Mouse (Mus musculus): ENCODE results near the gene Irak3. TPM values are rescaled to one million over a fixed set of nuclear protein-coding genes. Genes with fewer than 3 reads are reported as not detected.

Irak3 gene
- polyA plus RNA-seq, 1 experiment from 2014 or later: 0.31 TPM

DNA sequence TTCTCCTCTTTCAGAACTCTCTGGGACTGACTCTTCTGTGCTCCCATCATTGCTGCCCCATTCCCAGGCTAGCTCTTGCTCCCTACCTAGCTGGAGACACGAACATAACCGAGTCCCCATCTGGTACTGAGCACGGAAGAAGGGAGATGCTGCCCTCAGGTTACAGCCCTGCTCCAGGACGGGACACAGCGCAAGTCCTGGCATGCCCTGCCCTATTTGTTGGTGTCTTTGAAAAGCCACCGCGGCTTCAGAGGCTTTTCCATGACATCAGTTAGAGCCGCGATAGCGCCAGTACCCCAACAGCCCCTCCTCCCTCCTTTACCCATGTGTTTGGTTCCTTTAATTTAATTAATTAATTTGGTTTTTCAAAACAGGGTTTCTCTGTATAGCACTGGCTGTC is 39.1 kb downstream of the Irak3 start:
- Histone ChIP-seq H3K9me3 (replicated peaks; ENCODE audit: control insufficient read depth, low read length) (no peaks in the 10 kb centered on the region), H3K9ac (ENCODE audit: low read depth, low read length) (no peak overlapping the region), H3K4me3 (ENCODE audit: low read depth, low read length) (no peak overlapping the region), H3K27me3 (ENCODE audit: control insufficient read depth, insufficient read depth, low read length) (no peaks in the 10 kb centered on the region), H3K4me2 (no peak overlapping the region), H3K36me3 (ENCODE audit: control insufficient read depth, insufficient read depth, low read length) (no peaks in the 10 kb centered on the region), H3K27ac (ENCODE audit: low read depth, low read length) (no peak overlapping the region), H3K4me1 (ENCODE audit: control insufficient read depth, insufficient read depth, low read length) (no peaks in the 10 kb centered on the region)
- no peak for ATAC-seq (replicated peaks; ENCODE audit: insufficient number of reproducible peaks, low FRiP score, low TSS enrichment)
- WGBS (ENCODE audit: insufficient replicate concordance): 85% methylated on average over 10 of the region's 10 CpGs

DNA sequence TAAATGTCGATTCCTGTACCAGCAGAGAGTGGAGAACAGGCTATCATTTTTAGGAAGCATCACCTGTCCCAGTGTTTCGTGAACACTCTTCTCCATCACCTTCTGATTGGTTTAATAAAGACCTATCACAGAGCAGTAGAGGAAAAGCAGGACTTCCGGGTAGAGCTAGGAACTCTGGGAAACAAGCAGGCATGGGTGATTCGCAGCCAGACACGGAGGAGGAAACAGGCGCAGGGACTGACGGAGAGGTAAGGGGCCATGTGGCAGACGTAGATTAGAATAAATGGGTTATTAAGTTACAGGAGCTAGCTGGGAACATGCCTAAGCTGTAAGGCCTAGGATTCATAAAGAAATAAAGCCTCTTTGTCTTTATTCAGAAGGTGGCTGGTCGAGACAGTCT is 41.4 kb downstream of the Irak3 start:
- H3K27ac ChIP-seq (ENCODE audit: low read depth, low read length): no peak overlapping the region

DNA sequence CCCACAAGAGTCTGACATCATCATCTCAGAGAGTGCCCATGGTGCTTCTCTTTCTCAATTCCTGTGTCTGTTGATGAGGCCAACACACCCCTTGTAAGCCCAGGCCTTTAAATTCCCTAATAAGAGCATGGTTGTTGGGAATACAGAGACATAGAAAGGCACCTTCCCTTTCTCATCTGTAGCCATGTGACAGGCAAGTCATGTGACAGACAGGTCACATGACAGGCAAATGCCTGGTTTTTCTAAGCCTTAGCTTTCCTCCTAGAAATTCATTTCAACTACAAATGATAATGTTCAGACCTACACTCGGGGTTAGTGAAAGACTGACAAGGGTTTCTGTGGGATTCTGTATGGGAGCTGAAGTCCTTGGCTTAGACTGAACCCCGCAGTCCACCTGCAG is 48.0 kb downstream of the Irak3 start:
- Histone ChIP-seq H3K36me3 (ENCODE audit: control insufficient read depth, insufficient read depth, low read length) (no peaks in the 10 kb centered on the region), H3K4me1 (ENCODE audit: control insufficient read depth, insufficient read depth, low read length) (no peaks in the 10 kb centered on the region; the same call in 1 of the 2 replicates), H3K4me3 (ENCODE audit: low read depth, low read length) (no peak overlapping the region), H3K9ac (ENCODE audit: low read depth, low read length) (no peak overlapping the region), H3K9me3 (replicated peaks; ENCODE audit: control insufficient read depth, low read length) (no peaks in the 10 kb centered on the region), H3K4me2 (no peak overlapping the region), H3K27me3 (ENCODE audit: control insufficient read depth, insufficient read depth, low read length) (no peaks in the 10 kb centered on the region), H3K27ac (ENCODE audit: low read depth, low read length) (no peak overlapping the region)
- no peak for ATAC-seq (replicated peaks; ENCODE audit: insufficient number of reproducible peaks, low FRiP score, low TSS enrichment)
- 82% methylated on average over 2 of the region's 2 CpGs for WGBS (ENCODE audit: insufficient replicate concordance)

More for the DNA sequence above, 41.4 kb downstream of the Irak3 start:
- no peaks in the 10 kb centered on the region for H3K4me1 ChIP-seq (ENCODE audit: control insufficient read depth, insufficient read depth, low read length)
- no peak overlapping the region for H3K4me2 ChIP-seq
- no peaks in the 10 kb centered on the region for H3K9me3 ChIP-seq (replicated peaks; ENCODE audit: control insufficient read depth, low read length)
- WGBS (ENCODE audit: insufficient replicate concordance): 78% methylated on average over 9 of the region's 9 CpGs
- H3K27me3 ChIP-seq (ENCODE audit: control insufficient read depth, insufficient read depth, low read length): no peaks in the 10 kb centered on the region
- H3K4me3 ChIP-seq (ENCODE audit: low read depth, low read length): no peak overlapping the region
- no peaks in the 10 kb centered on the region for H3K36me3 ChIP-seq (ENCODE audit: control insufficient read depth, insufficient read depth, low read length)
- no peak for ATAC-seq (replicated peaks; ENCODE audit: insufficient number of reproducible peaks, low FRiP score, low TSS enrichment)
- H3K9ac ChIP-seq (ENCODE audit: low read depth, low read length): no peak overlapping the region

DNA sequence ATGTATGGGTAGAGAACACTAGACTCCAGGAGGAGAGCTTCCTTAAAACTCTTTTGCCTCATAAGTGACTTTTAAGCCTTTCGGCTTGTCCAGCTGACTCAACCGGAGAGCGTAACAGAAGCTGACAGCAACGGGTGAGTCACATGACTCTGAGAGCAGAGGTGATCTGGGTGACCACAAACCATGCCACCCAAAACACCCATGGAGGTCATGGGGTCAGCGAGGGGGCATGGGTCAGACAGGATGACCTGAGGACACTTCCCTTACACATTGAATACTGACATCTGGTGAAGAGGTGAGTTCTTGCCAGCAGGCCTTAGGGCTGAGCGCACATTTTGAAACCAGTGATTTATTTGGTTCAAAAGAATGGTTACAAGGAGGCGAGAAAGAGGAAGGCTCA is 50.3 kb downstream of the Irak3 start:
- WGBS (ENCODE audit: insufficient replicate concordance): 85% methylated on average over 7 of the region's 7 CpGs
- Histone ChIP-seq H3K4me1 (ENCODE audit: control insufficient read depth, insufficient read depth, low read length) (no peaks in the 10 kb centered on the region; the same call in 1 of the 2 replicates), H3K4me2 (no peak overlapping the region), H3K9ac (ENCODE audit: low read depth, low read length) (no peak overlapping the region), H3K27me3 (ENCODE audit: control insufficient read depth, insufficient read depth, low read length) (no peaks in the 10 kb centered on the region), H3K27ac (ENCODE audit: low read depth, low read length) (no peak overlapping the region), H3K36me3 (ENCODE audit: control insufficient read depth, insufficient read depth, low read length) (no peaks in the 10 kb centered on the region), H3K9me3 (replicated peaks; ENCODE audit: control insufficient read depth, low read length) (no peaks in the 10 kb centered on the region), H3K4me3 (ENCODE audit: low read depth, low read length) (no peak overlapping the region)
- ATAC-seq (replicated peaks; ENCODE audit: insufficient number of reproducible peaks, low FRiP score, low TSS enrichment): no peak

DNA sequence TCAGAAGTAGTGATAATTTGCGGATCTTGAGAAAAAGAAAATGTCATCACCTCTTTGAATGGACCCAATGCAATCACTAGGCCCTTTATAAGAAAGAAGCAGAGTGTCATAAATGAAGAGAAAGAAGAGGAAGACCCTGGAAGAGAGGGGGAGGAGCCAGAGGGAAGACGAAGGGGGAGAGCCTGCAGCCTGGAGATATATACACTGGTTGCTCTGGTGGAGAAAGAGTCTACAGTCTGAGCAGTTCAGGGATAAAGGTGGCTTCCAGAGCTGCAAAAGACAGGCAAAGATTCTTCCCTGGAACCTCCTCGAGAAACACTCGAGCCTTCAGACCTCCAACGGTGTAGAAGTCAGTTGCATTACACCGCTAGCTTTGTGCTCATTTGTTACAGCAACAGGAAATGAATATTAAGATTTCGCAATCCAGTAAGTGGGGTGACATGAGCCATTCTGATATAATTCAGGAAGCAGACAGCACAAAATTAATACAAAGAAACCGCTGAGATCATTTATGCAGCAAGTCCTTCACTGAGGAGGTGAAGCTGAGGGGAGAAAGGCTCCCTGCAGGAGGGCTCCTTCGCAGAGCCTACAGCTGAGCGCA is 60.9 kb downstream of the Irak3 start:
- H3K4me1 ChIP-seq (ENCODE audit: control insufficient read depth, insufficient read depth, low read length): no peaks in the 10 kb centered on the region
- no peaks in the 10 kb centered on the region for H3K27me3 ChIP-seq (ENCODE audit: control insufficient read depth, insufficient read depth, low read length)
- no peak overlapping the region for H3K27ac ChIP-seq (ENCODE audit: low read depth, low read length)
- peaks cover 11% of the 10 kb centered on the region for H3K9me3 ChIP-seq (replicated peaks; ENCODE audit: control insufficient read depth, low read length)
- ATAC-seq (replicated peaks; ENCODE audit: insufficient number of reproducible peaks, low FRiP score, low TSS enrichment): no peak
- H3K4me3 ChIP-seq (ENCODE audit: low read depth, low read length): no peak overlapping the region
- H3K4me2 ChIP-seq: no peak overlapping the region
- H3K9ac ChIP-seq (ENCODE audit: low read depth, low read length): no peak overlapping the region
- H3K36me3 ChIP-seq (ENCODE audit: control insufficient read depth, insufficient read depth, low read length): no peaks in the 10 kb centered on the region
- 68% methylated on average over 10 of the region's 10 CpGs for WGBS (ENCODE audit: insufficient replicate concordance)

DNA sequence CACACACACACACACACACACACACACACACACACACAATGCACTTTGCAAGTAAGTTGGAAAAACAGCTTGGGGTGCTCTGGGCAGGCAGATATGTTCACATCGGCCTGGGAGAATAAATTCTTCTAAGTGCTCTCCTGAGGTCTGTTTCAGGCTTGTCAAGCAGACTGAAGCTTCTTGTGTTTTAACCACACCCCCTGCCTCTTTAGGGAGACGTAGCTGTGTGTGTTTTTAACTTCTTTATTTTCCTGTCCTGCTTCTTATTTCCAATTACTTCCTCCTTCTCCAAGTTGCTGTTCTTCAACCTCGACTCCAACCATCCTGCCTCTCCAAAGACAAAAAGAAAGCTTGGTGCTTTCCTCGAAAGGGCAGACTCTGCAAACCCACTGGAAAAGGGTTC is 61.7 kb downstream of the Irak3 start:
- H3K9ac ChIP-seq (ENCODE audit: low read depth, low read length): no peak overlapping the region
- no peak overlapping the region for H3K4me3 ChIP-seq (ENCODE audit: low read depth, low read length)
- no peak overlapping the region for H3K4me2 ChIP-seq
- no peak overlapping the region for H3K27ac ChIP-seq (ENCODE audit: low read depth, low read length)
- no peaks in the 10 kb centered on the region for H3K27me3 ChIP-seq (ENCODE audit: control insufficient read depth, insufficient read depth, low read length)
- no peak for ATAC-seq (replicated peaks; ENCODE audit: insufficient number of reproducible peaks, low FRiP score, low TSS enrichment)
- 61% methylated on average over 4 of the region's 4 CpGs for WGBS (ENCODE audit: insufficient replicate concordance)
- H3K9me3 ChIP-seq (replicated peaks; ENCODE audit: control insufficient read depth, low read length): peaks cover 8% of the 10 kb centered on the region
- H3K36me3 ChIP-seq (ENCODE audit: control insufficient read depth, insufficient read depth, low read length): no peaks in the 10 kb centered on the region
- no peaks in the 10 kb centered on the region for H3K4me1 ChIP-seq (ENCODE audit: control insufficient read depth, insufficient read depth, low read length)

DNA sequence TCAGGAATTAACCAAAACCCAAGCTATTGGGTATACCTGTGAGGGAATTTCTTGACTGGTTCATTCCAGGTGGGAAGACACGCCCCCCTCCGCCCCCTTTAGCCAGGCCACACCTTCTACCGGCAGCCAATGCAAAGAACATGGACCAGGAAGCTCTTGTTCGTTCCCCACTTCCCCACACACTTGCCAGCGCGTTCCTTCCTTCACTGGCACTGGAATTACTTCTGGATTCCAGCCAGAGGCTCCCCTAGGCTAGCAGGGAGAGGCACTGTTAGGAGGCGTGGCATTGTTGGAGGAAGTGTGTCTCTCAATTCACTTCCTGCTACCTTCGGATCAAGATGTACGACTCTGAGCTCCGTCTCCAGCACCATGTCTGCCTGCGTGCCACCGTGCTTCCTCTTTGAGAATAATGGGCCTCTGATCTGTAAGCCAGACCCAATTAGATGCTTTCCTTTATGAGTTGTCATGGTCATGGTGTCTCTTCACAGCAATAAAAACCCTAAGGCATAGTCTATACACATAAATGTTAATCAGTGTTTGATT is 65.8 kb downstream of the Irak3 start:
- H3K27ac ChIP-seq (ENCODE audit: low read depth, low read length): no peak overlapping the region
- 81% methylated on average over 12 of the region's 12 CpGs for WGBS (ENCODE audit: insufficient replicate concordance)
- H3K4me3 ChIP-seq (ENCODE audit: low read depth, low read length): no peak overlapping the region
- no peaks in the 10 kb centered on the region for H3K36me3 ChIP-seq (ENCODE audit: control insufficient read depth, insufficient read depth, low read length)
- H3K9ac ChIP-seq (ENCODE audit: low read depth, low read length): no peak overlapping the region
- no peaks in the 10 kb centered on the region; the same call in 1 of the 2 replicates for H3K4me1 ChIP-seq (ENCODE audit: control insufficient read depth, insufficient read depth, low read length)
- H3K27me3 ChIP-seq (ENCODE audit: control insufficient read depth, insufficient read depth, low read length): no peaks in the 10 kb centered on the region
- ATAC-seq (replicated peaks; ENCODE audit: insufficient number of reproducible peaks, low FRiP score, low TSS enrichment): no peak
- H3K9me3 ChIP-seq (replicated peaks; ENCODE audit: control insufficient read depth, low read length): no peaks in the 10 kb centered on the region
- H3K4me2 ChIP-seq: no peak overlapping the region

DNA sequence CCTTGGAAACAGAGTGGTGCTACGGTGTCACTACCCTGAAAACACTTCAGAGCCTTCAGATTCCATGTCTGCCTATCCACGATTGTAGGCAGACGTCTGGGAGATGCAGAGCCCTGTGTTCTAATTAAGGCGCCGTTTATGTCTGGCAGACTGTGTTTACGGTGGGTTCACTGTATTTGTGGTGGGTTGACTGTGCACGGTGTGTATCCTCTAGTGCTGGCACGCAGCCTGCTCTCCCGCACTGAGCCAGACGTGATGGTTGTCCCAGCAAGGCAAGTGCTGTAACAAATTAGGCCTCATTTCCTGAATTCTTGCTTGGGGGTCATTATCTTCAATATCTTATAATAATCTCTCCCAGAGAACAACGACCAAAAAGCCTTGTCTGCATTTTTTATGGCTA is 68.2 kb downstream of the Irak3 start:
- Histone ChIP-seq H3K27me3 (ENCODE audit: control insufficient read depth, insufficient read depth, low read length) (no peaks in the 10 kb centered on the region; the same call in 1 of the 2 replicates), H3K9ac (ENCODE audit: low read depth, low read length) (no peak overlapping the region), H3K4me3 (ENCODE audit: low read depth, low read length) (no peak overlapping the region), H3K4me1 (ENCODE audit: control insufficient read depth, insufficient read depth, low read length) (no peaks in the 10 kb centered on the region; the same call in 1 of the 2 replicates), H3K27ac (ENCODE audit: low read depth, low read length) (no peak overlapping the region), H3K36me3 (ENCODE audit: control insufficient read depth, insufficient read depth, low read length) (no peaks in the 10 kb centered on the region), H3K4me2 (no peak overlapping the region), H3K9me3 (replicated peaks; ENCODE audit: control insufficient read depth, low read length) (no peaks in the 10 kb centered on the region)
- ATAC-seq (replicated peaks; ENCODE audit: insufficient number of reproducible peaks, low FRiP score, low TSS enrichment): no peak
- WGBS (ENCODE audit: insufficient replicate concordance): 68% methylated on average over 11 of the region's 11 CpGs

DNA sequence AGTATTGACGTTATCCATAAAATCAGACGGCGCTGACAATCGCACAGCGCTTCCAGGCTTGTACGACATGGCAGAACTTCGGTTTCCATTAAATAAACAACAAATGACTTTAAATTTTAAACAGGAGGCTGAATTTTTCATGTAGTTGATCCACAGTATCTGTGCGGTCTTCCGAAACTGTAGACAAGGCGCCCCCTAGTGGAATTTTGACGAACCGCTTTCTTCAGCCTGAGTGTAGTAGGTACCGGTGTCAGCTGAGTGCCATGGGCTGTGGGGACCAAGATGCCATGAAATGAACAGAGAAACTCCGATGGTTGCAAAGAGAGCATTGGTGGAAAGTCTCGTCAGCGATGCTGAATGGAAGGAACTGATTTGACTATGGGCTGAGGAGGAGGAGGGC is 71.3 kb downstream of the Irak3 start:
- no peaks in the 10 kb centered on the region for H3K36me3 ChIP-seq (ENCODE audit: control insufficient read depth, insufficient read depth, low read length)
- no peak overlapping the region for H3K27ac ChIP-seq (ENCODE audit: low read depth, low read length)
- WGBS (ENCODE audit: insufficient replicate concordance): 52% methylated on average over 16 of the region's 16 CpGs
- H3K4me1 ChIP-seq (ENCODE audit: control insufficient read depth, insufficient read depth, low read length): no peaks in the 10 kb centered on the region; the same call in 1 of the 2 replicates
- no peak overlapping the region for H3K9ac ChIP-seq (ENCODE audit: low read depth, low read length)
- no peaks in the 10 kb centered on the region; the same call in 1 of the 2 replicates for H3K27me3 ChIP-seq (ENCODE audit: control insufficient read depth, insufficient read depth, low read length)
- H3K4me3 ChIP-seq (ENCODE audit: low read depth, low read length): no peak overlapping the region
- H3K9me3 ChIP-seq (replicated peaks; ENCODE audit: control insufficient read depth, low read length): no peaks in the 10 kb centered on the region
- H3K4me2 ChIP-seq: no peak overlapping the region
- no peak for ATAC-seq (replicated peaks; ENCODE audit: insufficient number of reproducible peaks, low FRiP score, low TSS enrichment)

All from heart, embryonic 11.5 days (tissue).